Mouse (Mus musculus): ENCODE measurements at regions not wholly inside any gene's neighbourhood (a gene's known extent, or its start where the extent isn't known, plus 50 kb on each side); places are given as distances from the start of the nearest gene placed in this dataset.

- no peak for DNase-seq
These were observed 57.0 kb downstream of the Nxnl2 start for GRCm38 (mm10) chr13:51227836-51228235.

- DNase-seq, result no peak
These were observed 58.3 kb downstream of the Nxnl2 start for GRCm38 (mm10) chr13:51228862-51229770.

- no peak for DNase-seq
These were observed 59.0 kb downstream of the Nxnl2 start for GRCm38 (mm10) chr13:51229862-51230261.

GRCm38 (mm10) chr13:51231586-51231985 is 60.8 kb downstream of the Nxnl2 start:
- peak; percentile 5 to 40 for DNase-seq

GRCm38 (mm10) chr13:51247378-51247777 is 76.6 kb downstream of the Nxnl2 start:
- no peak for DNase-seq

- no peak for DNase-seq
These were observed 82.5 kb downstream of the Nxnl2 start for GRCm38 (mm10) chr13:51253371-51253770.

GRCm38 (mm10) chr13:51255688-51256087 is 84.9 kb downstream of the Nxnl2 start:
- no peak for DNase-seq

GRCm38 (mm10) chr13:51258752-51259721 is 88.2 kb downstream of the Nxnl2 start:
- DNase-seq, result no peak

GRCm38 (mm10) chr13:51261619-51262018 is 90.8 kb downstream of the Nxnl2 start:
- no peak for DNase-seq

- no peak for DNase-seq
These were observed 102.0 kb downstream of the Nxnl2 start for GRCm38 (mm10) chr13:51272786-51273185.

GRCm38 (mm10) chr13:51274639-51275038 is 103.8 kb downstream of the Nxnl2 start:
- peak; percentile 25 to 35 for DNase-seq

GRCm38 (mm10) chr13:51276601-51277000 is 105.8 kb downstream of the Nxnl2 start:
- DNase-seq, result no peak

- DNase-seq, result no peak
These were observed 106.7 kb downstream of the Nxnl2 start for GRCm38 (mm10) chr13:51277515-51277914.

- DNase-seq, result no peak
These were observed 109.0 kb downstream of the Nxnl2 start for GRCm38 (mm10) chr13:51279642-51280387.

GRCm38 (mm10) chr13:51280388-51280753 is 109.5 kb downstream of the Nxnl2 start:
- no peak for DNase-seq

GRCm38 (mm10) chr13:51284679-51285078 is 113.9 kb downstream of the Nxnl2 start:
- DNase-seq, result no peak

- no peak for DNase-seq
These were observed 118.6 kb downstream of the Nxnl2 start for GRCm38 (mm10) chr13:51289442-51289841.

- no peak for DNase-seq
These were observed 118.4 kb upstream of the S1pr3 start for GRCm38 (mm10) chr13:51290021-51290424.

GRCm38 (mm10) chr13:51290926-51291325 is 117.5 kb upstream of the S1pr3 start:
- DNase-seq, result no peak

GRCm38 (mm10) chr13:51293047-51293446 is 115.4 kb upstream of the S1pr3 start:
- no peak for DNase-seq

- DNase-seq, result peak; percentile 19 to 50
These were observed 112.6 kb upstream of the S1pr3 start for GRCm38 (mm10) chr13:51295872-51296271.

- no peak for DNase-seq
These were observed 111.1 kb upstream of the S1pr3 start for GRCm38 (mm10) chr13:51297231-51297880.

All from lung, adult 18-20 months (tissue).